Mouse (Mus musculus) lung, adult 2 months (tissue): ENCODE measurements around the gene Trim11. TPM values are rescaled to one million over a fixed set of nuclear protein-coding genes. Genes with fewer than 3 reads are reported as not detected.
"Not testable (repeated sequence)": the region's sequence is repeated elsewhere in the genome, so short reads cannot be mapped to it uniquely, and the experiment has no call there.

ENCODE experiments used
- DNase-seq: peaks from one replicate; pipeline ENCODE4 v3.0.0; 2022
- H3K4me1 ChIP-seq: fragments of 200-500 bp; 2 replicates; pipeline ENCODE4 v1.6.1; 2011; ENCODE audit warnings: low read length; ENCODE audit not compliant: control insufficient read depth, insufficient read depth
- H3K4me3 ChIP-seq: fragments of 200-500 bp; replicated peaks from 2 replicates; pipeline ENCODE3; 2011; ENCODE audit warnings: low read depth, mild to moderate bottlenecking, control low read depth, low read length; ENCODE audit errors: extremely low read depth
- CTCF ChIP-seq: fragments of 200-500 bp; IDR thresholded peaks from 2 replicates; pipeline ENCODE4 v1.5.1; 2011; ENCODE audit warnings: mild to moderate bottlenecking, low read length, control low read depth; ENCODE audit not compliant: insufficient read depth
- POLR2A ChIP-seq: fragments of 200-500 bp; IDR thresholded peaks from 2 replicates; pipeline ENCODE4 v1.6.1; 2011; ENCODE audit warnings: low read depth, mild to moderate bottlenecking, control low read depth, low read length, borderline replicate concordance; ENCODE audit errors: extremely low read depth
- WGBS: fragments of 180-500 bp; shearing (Covaris S2); methylation state at CpG from one replicate; pipeline ENCODE4 v1.1.7; 2018; 5-methylcytosine and 5-hydroxymethylcytosine counted together
- polyA plus RNA-seq: library from polyadenylated mRNA; depleted of rRNA; stranded (reverse); fragments of >200 nt; gene quantifications from 2 replicates; pipeline ENCODE4 v1.2.3, GENCODE M21; 2012

The Trim11 gene
- polyA plus RNA-seq, 1 experiment = 31.4 TPM

DNA sequence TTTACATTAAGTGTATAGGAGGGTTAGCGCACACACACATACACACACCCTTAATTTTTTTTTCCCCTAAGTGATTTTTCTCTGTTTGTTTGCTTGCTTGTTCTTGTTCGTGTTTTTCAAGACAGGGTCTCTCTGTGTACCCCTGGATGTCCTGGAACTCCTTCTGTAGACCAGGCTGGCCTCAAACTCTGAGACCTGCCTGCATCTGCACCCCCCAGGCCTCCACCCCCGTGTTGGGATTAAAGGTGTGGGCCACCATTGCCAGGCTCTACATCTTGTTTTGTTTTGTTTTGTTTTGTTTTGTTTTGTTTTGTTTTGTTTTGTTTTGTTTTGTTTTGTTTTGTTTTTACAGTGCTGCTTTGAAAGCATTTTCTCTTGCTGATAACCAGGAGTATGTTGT lies 30.6 kb upstream of the Trim11 start:
- no peak overlapping the region for H3K4me3 ChIP-seq
- no peaks in the 10 kb centered on the region for H3K4me1 ChIP-seq
- WGBS = 85% methylated on average over 3 of the region's 3 CpGs
- no peak for TF ChIP-seq CTCF
- TF ChIP-seq POLR2A = no peak
- DNase-seq = no peak

DNA sequence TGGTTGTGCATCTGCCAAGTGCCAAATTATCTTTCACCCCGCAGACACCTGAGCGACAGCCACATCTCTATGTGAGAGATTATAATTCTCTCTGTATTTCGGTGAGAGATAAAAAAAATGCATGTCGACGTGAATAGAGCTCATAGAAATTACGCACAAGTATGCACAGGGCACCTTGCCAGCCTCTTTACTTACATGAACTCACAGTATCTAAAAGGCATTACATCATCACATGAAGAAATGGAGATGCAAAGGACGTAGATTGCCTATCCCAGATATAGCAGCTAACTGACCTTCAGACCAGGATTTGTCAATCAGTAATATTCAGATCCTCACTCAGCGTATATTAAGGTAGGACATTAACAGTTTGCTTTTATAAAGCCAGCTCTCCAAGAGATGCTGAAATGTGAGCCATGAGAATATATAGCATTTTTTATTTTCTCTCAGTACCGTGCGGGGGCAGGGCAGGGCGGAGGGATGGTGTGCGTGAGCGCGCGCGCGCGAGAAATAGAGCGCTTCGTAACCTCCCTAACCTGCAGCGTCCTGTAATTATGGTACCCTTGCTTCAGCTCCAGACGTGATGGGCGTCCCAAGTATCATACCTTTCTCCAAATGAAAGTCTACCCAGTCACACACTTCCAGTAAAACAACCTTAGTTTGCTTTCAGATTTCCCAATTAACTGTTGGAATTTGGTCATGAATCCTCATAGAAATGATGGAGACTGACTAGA lies 29.9 kb upstream of the Trim11 start:
- no peaks in the 10 kb centered on the region for H3K4me1 ChIP-seq
- no peak for DNase-seq
- H3K4me3 ChIP-seq = no peak overlapping the region
- WGBS = 18% methylated on average over 23 of the region's 23 CpGs
- no peak for TF ChIP-seq POLR2A
- TF ChIP-seq CTCF = no peak

DNA sequence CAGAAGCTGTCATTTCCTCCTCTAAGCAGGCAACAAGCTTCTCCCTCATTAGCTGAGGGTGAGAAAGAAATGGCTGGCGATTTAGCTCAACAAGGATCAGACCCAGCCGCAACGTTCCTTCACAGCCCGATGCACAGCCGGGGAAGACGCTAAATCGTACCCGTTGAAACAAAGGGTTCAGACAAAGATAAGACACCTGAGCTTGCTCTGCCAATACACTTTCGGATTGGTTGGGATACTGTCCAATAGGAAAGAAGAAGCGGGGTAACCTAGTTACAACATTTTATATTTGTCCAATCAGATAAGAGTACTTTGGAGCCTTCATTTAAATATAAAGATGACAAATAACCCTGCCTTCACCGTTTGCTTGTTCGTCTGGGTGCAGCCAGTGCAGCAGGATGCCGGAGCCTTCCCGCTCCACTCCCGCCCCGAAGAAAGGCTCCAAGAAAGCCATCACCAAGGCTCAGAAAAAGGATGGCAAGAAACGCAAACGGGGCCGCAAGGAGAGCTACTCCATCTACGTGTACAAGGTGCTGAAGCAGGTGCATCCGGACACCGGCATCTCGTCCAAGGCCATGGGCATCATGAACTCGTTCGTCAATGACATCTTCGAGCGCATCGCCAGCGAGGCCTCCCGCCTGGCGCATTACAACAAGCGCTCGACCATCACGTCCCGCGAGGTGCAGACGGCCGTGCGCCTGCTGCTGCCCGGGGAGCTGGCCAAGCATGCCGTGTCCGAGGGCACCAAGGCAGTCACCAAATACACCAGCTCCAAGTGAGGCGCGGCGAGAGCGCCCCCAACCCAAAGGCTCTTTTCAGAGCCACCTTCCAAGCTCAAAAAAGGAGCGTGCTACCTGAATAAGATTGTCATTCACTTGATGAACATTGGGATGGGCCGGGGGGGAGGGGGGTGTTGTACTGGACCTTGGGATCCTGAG lies 29.1 kb upstream of the Trim11 start, which contains the start of gene Hist3h2ba:
TSS of gene Hist3h2ba (plus strand) at position 379 of the 938 bp plus-strand sequence.
- no peak for DNase-seq
- TF ChIP-seq CTCF = no peak
- TF ChIP-seq POLR2A = peak; percentile 50; the same call in 1 of the 2 replicates
- Histone ChIP-seq H3K4me1 (no peaks in the 10 kb centered on the region), H3K4me3 (peak within 1 kb of the TSS; percentile 55)
- WGBS = 1% methylated on average over 48 of the region's 48 CpGs

DNA sequence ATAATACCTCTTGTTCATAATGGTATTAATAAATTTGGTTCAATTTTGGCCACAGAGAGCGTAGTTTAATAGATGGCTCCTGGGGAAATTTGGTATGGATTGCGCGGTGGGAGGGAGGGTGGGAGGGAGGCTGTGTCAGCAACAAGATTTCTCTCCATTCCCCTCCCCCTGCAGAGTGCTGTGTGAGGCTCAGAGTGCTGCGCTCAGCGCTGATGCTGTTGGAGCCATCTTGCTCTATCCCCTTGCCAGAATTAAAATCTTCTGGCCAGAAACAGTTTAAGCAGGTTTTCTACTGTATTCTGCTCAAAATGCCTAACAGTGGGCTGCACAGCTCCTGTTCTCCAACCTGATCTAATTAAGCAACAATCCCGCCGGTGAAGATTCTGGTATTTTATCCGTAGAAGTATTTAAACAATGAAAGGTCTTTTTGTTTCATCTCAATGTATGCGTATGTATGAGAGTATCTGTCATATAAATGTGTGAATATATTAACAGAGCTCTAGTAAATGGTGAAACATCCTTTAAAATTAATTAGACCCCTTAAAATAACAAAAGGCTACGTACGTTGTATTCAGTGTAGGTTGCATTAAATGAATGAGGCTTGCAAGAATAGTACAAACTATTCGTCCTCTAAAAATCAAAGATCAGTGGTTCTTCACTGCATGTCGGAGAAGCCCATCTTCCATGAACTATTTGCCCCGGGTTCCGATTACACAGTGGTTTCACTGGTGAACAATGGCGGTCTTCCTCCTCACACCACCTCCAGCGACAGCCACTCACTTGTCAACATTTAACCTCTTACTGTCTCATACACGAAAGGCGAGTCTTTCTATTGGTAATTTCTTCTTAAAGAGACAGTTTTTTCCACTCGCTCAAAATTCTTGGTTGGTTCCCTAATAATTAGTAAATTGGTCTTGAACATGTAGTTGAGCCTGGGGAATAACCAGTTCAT lies 28.1 kb upstream of the Trim11 start:
- WGBS = 38% methylated on average over 20 of the region's 20 CpGs
- no peak overlapping the region for H3K4me3 ChIP-seq
- DNase-seq = no peak

DNA sequence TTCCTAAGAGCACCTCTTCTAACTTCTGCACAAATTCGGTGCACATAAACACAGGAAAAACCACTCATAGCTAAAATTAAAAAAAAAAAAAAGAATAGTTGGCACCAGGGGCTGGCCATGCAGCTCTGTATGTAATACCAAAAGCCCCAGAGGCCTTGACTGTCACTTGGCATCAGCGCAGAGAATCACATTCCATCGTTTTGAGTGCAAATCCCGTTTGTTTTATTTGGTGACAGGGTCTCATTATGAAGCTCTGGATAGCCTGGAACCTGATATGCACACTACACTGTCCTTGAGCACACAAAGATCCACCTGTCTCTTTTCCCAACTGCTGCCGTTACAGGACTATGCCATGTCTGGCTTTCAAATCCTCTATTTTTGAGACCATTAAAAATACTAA lies 26.7 kb upstream of the Trim11 start:
- WGBS = 78% methylated on average over 5 of the region's 5 CpGs

More for the DNA sequence above, 28.1 kb upstream of the Trim11 start:
- no peak for TF ChIP-seq CTCF
- TF ChIP-seq POLR2A = no peak
- H3K4me1 ChIP-seq = no peaks in the 10 kb centered on the region

DNA sequence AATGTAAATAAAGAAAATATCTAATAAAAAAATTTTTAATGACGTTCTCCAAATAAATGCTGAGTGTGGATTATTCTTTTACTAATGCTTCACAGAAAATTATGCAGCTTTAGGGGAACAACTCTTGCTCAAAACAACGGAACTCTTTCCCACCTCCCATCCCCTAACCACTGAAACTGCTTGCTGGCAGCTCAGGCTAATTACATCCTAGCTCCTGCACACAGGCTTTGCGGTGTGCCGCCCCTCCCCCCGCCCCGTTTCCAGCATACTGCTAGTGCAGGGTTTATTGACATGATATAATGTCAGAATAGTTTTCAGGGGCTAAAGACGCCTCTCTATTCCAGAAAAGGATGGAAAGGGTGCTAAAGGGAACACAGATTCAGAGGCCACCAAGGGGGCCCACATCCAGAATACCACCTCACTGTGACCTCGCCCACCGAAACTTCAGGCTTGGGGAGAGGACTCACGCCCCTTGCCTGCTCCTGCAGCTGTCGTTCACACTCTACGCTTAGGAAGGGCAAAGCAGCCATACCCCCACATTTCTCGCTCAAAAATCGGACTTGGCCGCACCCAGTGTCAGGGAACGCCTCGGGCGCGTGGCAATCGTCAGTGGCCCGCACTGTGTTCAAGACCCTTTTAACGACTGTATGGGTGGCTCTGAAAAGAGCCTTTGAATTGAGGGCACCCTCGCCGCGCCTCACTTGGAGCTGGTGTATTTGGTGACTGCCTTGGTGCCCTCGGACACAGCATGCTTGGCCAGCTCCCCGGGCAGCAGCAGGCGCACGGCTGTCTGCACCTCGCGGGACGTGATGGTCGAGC lies 24.3 kb upstream of the Trim11 start:
- H3K4me1 ChIP-seq = peaks cover 4% of the 10 kb centered on the region
- peak overlapping the region; percentile 65 for H3K4me3 ChIP-seq
- 2% methylated on average over 33 of the region's 33 CpGs for WGBS
- TF ChIP-seq CTCF = no peak
- 0 out of 2 replicates have a peak, but pooled peaks have one; percentile 14 for TF ChIP-seq POLR2A
- no peak for DNase-seq

More for the DNA sequence above, 26.7 kb upstream of the Trim11 start:
- Histone ChIP-seq H3K4me1 (no peaks in the 10 kb centered on the region; the same call in 1 of the 2 replicates), H3K4me3 (no peak overlapping the region)
- no peak for TF ChIP-seq CTCF
- no peak for TF ChIP-seq POLR2A
- DNase-seq = no peak

DNA sequence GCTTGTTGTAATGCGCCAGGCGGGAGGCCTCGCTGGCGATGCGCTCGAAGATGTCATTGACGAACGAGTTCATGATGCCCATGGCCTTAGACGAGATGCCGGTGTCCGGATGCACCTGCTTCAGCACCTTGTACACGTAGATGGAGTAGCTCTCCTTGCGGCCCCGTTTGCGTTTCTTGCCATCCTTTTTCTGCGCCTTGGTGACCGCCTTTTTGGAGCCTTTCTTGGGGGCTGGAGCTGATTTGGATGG lies 23.8 kb upstream of the Trim11 start:
- not testable (repeated sequence) for H3K4me1 ChIP-seq
- 0 out of 2 replicates have a peak, but pooled peaks have one; percentile 4 for TF ChIP-seq POLR2A
- H3K4me3 ChIP-seq = peak overlapping the region; percentile 89
- WGBS = under 1% methylated on average over 17 of the region's 17 CpGs
- peak; percentile 72 for DNase-seq

DNA sequence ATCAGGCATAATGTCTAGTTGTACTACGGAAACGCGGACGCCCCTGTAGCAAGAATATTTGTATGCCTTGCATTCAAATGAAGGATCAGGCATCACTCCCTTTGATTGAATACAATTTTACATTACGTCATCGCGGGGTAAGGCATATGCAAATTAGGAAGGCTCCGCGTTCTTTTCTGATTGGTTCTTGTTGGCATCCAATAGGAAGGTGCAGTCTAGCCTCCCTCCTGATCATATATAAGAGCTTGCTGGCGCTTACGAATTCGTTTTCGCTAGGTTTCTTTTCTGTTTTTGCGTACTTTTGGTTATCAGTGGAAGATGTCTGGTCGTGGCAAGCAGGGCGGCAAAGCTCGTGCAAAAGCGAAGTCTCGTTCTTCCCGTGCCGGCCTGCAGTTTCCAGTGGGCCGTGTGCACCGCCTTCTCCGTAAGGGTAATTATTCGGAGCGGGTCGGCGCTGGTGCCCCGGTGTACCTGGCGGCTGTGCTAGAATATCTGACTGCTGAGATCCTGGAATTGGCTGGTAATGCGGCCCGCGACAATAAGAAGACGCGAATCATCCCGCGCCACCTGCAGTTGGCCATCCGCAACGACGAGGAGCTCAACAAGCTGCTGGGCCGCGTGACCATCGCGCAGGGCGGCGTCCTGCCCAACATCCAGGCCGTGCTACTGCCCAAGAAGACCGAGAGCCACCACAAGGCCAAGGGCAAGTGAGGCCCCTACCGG lies 23.3 kb upstream of the Trim11 start, which contains the start of the genes Hist3h2a and Trim17:
TSS of gene Hist3h2a (plus strand) at position 266 of the 723 bp plus-strand sequence.
TSS of gene Trim17 (plus strand) at position 266 of the 723 bp plus-strand sequence.
- Histone ChIP-seq H3K4me3 (peak within 1 kb of the TSS; percentile 90), H3K4me1 (peaks cover 4% of the 10 kb centered on the region)
- TF ChIP-seq POLR2A = peak; percentile 86
- TF ChIP-seq CTCF = peak; percentile 44; the same call in 1 of the 2 replicates
- DNase-seq = peak; percentile 80
- WGBS = under 1% methylated on average over 49 of the region's 49 CpGs
